ENCODE assay signal across 8 mouse cellular contexts in genomic region chr17:47504228-47504627, GRCm38 (mm10). TPM values are rescaled to one million over a fixed set of nuclear protein-coding genes. Genes with fewer than 3 reads are reported as not detected.
DNase-seq lines count a peak whose midpoint lies in the region; ATAC-seq lines count a peak whose summit lies in the region.

No protein-coding gene starts in this region.

- H3K4me1 ChIP-seq in heart, embryonic 13.5 days, result peaks cover 59% of the 10 kb centered on the region
- peaks cover 28% of the 10 kb centered on the region for H3K4me1 ChIP-seq in forebrain, embryonic 12.5 days
- peaks cover 75% of the 10 kb centered on the region for H3K4me1 ChIP-seq in liver, embryonic 13.5 days (replicated peaks)

- peaks cover 16% of the 10 kb centered on the region for H3K36me3 ChIP-seq in heart, embryonic 13.5 days
- H3K36me3 ChIP-seq in forebrain, embryonic 12.5 days (replicated peaks), result peaks cover 7% of the 10 kb centered on the region
- H3K36me3 ChIP-seq in liver, embryonic 13.5 days, result peaks cover 17% of the 10 kb centered on the region

- no peak for DNase-seq in heart, postnatal 25 days (ENCODE audit: low spot score)
- peak; percentile 45 for DNase-seq in A20 (ENCODE audit: low read depth, low spot score)
- no peak for DNase-seq in liver, embryonic 13.5 days
- DNase-seq in natural killer cell, adult 2 months (ENCODE audit: low spot score in 2 of 2), result no peak
- no peak for DNase-seq in left cerebral cortex, adult 18-20 months (ENCODE audit: low spot score in 2 of 2)
- no peak for DNase-seq in gastrocnemius, postnatal 4 days (ENCODE audit: low spot score in 2 of 2)

- no peaks in the 10 kb centered on the region for H3K9me3 ChIP-seq in heart, embryonic 13.5 days
- no peaks in the 10 kb centered on the region for H3K9me3 ChIP-seq in forebrain, embryonic 12.5 days
- H3K9me3 ChIP-seq in liver, embryonic 13.5 days (replicated peaks), result no peaks in the 10 kb centered on the region

- ATAC-seq in heart, embryonic 13.5 days (ENCODE audit: extremely low read depth, insufficient number of reproducible peaks, low FRiP score, low TSS enrichment), result no peak
- no peak for ATAC-seq in forebrain, embryonic 12.5 days (ENCODE audit: low FRiP score)
- ATAC-seq in liver, embryonic 13.5 days (ENCODE audit: low read depth), result no peak

- peak overlapping the region; percentile 59 for H3K4me3 ChIP-seq in heart, embryonic 13.5 days
- H3K4me3 ChIP-seq in forebrain, embryonic 12.5 days (replicated peaks), result no peak overlapping the region
- H3K4me3 ChIP-seq in liver, embryonic 13.5 days (replicated peaks), result peak overlapping the region; percentile 60

- peak overlapping the region; percentile 86 for H3K9ac ChIP-seq in heart, embryonic 13.5 days
- no peak overlapping the region for H3K9ac ChIP-seq in forebrain, embryonic 12.5 days
- peak overlapping the region; percentile 77 for H3K9ac ChIP-seq in liver, embryonic 13.5 days

- H3K27me3 ChIP-seq in heart, embryonic 13.5 days (replicated peaks), result no peaks in the 10 kb centered on the region
- no peaks in the 10 kb centered on the region for H3K27me3 ChIP-seq in forebrain, embryonic 12.5 days
- H3K27me3 ChIP-seq in liver, embryonic 13.5 days, result no peaks in the 10 kb centered on the region

- 62% methylated on average over 5 of the region's 5 CpGs for WGBS in heart, embryonic 13.5 days
- WGBS in forebrain, embryonic 12.5 days, result 78% methylated on average over 5 of the region's 5 CpGs
- WGBS in liver, embryonic 13.5 days (ENCODE audit: insufficient replicate concordance), result 56% methylated on average over 5 of the region's 5 CpGs

- H3K27ac ChIP-seq in heart, embryonic 13.5 days (replicated peaks), result peak overlapping the region; percentile 76; the same call in 1 of the 2 replicates
- no peak overlapping the region for H3K27ac ChIP-seq in forebrain, embryonic 12.5 days
- H3K27ac ChIP-seq in liver, embryonic 13.5 days, result peak overlapping the region; percentile 78

- intact Hi-C loops in heart, postnatal 25 days (cut with DNase I), result no loop called here

- H3K4me2 ChIP-seq in heart, embryonic 13.5 days, result peak overlapping the region; percentile 87
- peak overlapping the region; percentile 62 for H3K4me2 ChIP-seq in forebrain, embryonic 12.5 days
- peak overlapping the region; percentile 85 for H3K4me2 ChIP-seq in liver, embryonic 13.5 days

RNA-seq across cellular contexts. Expression of gene Ccnd3, which starts 0.6 kb away (rescaled TPM):
- 451 and 478 TPM in 2 replicates for polyA plus RNA-seq in heart, embryonic 13.5 days (2015; fragmentation: Nextera tagmentation; extraction: Ambion mirVana)
- total RNA-seq in heart, postnatal 25 days (2021), result 10 to 100 TPM; 75.6 to 87.9 TPM
- polyA plus RNA-seq in forebrain, embryonic 12.5 days (2016; fragmentation: Nextera tagmentation; extraction: Ambion mirVana), result 124 and 137 TPM in 2 replicates
- 387 and 400 TPM in 2 replicates for polyA plus RNA-seq in liver, embryonic 13.5 days (2015; fragmentation: Nextera tagmentation; extraction: Ambion mirVana)
- 10 to 100 TPM; 33.6 to 40.7 TPM for total RNA-seq in left cerebral cortex, adult 18-20 months (2021)
- 100 to 1,000 TPM; 270 to 304 TPM for total RNA-seq in gastrocnemius, postnatal 4 days (2021)

RNA-seq across cellular contexts. Expression of gene Taf8, which starts 2.1 kb away (rescaled TPM):
- polyA plus RNA-seq in heart, embryonic 13.5 days (2015; fragmentation: Nextera tagmentation; extraction: Ambion mirVana), result 18.4 and 19.4 TPM in 2 replicates
- total RNA-seq in heart, postnatal 25 days (2021), result 10 to 100 TPM in 1 of 2 experiments, 1 to 10 TPM in 1; 10.0 to 11.4 TPM
- 31.1 and 32.9 TPM in 2 replicates for polyA plus RNA-seq in forebrain, embryonic 12.5 days (2016; fragmentation: Nextera tagmentation; extraction: Ambion mirVana)
- polyA plus RNA-seq in liver, embryonic 13.5 days (2015; fragmentation: Nextera tagmentation; extraction: Ambion mirVana), result 14.4 and 14.5 TPM in 2 replicates
- total RNA-seq in left cerebral cortex, adult 18-20 months (2021), result 10 to 100 TPM; 16.8 to 19.1 TPM
- 10 to 100 TPM; 11.9 to 12.5 TPM for total RNA-seq in gastrocnemius, postnatal 4 days (2021)
